Mouse (Mus musculus): ENCODE data around the gene Ascc2. TPM values are rescaled to one million over a fixed set of nuclear protein-coding genes. Genes with fewer than 3 reads are reported as not detected.

Gene Ascc2
- polyA plus RNA-seq, 1 experiment = 54.5 TPM

- Histone ChIP-seq H3K4me1 (ENCODE audit: control insufficient read depth, insufficient read depth, low read length) (peaks cover 2% of the 10 kb centered on the region; the same call in 1 of the 2 replicates), H3K4me3 (ENCODE audit: control insufficient read depth, low read depth, low read length) (no peak overlapping the region), H3K27ac (ENCODE audit: control insufficient read depth, insufficient read depth, low read depth, low read length) (no peak overlapping the region), H3K36me3 (ENCODE audit: control insufficient read depth, insufficient read depth, low read length) (no peaks in the 10 kb centered on the region), H3K27me3 (ENCODE audit: control insufficient read depth, insufficient read depth, low read length) (no peaks in the 10 kb centered on the region)
- TF ChIP-seq CTCF (IDR thresholded peaks at IDR 0.05; ENCODE audit: control insufficient read depth, insufficient read depth, insufficient replicate concordance, low read depth, low read length) (no peak), POLR2A (IDR thresholded peaks at IDR 0.05; ENCODE audit: control insufficient read depth, low read depth, low read length) (no peak)
These were observed 52.8 kb downstream of the Ascc2 start for GRCm38 (mm10) chr11:4690353-4690752.

- no peak for TF ChIP-seq CTCF (IDR thresholded peaks at IDR 0.05; ENCODE audit: control insufficient read depth, insufficient read depth, insufficient replicate concordance, low read depth, low read length)
- no peak for TF ChIP-seq POLR2A (IDR thresholded peaks at IDR 0.05; ENCODE audit: control insufficient read depth, low read depth, low read length)
- Histone ChIP-seq H3K4me1 (ENCODE audit: control insufficient read depth, insufficient read depth, low read length) (peaks cover 2% of the 10 kb centered on the region; the same call in 1 of the 2 replicates), H3K27me3 (ENCODE audit: control insufficient read depth, insufficient read depth, low read length) (no peaks in the 10 kb centered on the region), H3K36me3 (ENCODE audit: control insufficient read depth, insufficient read depth, low read length) (no peaks in the 10 kb centered on the region), H3K4me3 (ENCODE audit: control insufficient read depth, low read depth, low read length) (no peak overlapping the region), H3K27ac (ENCODE audit: control insufficient read depth, insufficient read depth, low read depth, low read length) (peak overlapping the region; percentile 80; the same call in 1 of the 2 replicates)
These were observed 53.7 kb downstream of the Ascc2 start for GRCm38 (mm10) chr11:4691213-4691612.

DNA sequence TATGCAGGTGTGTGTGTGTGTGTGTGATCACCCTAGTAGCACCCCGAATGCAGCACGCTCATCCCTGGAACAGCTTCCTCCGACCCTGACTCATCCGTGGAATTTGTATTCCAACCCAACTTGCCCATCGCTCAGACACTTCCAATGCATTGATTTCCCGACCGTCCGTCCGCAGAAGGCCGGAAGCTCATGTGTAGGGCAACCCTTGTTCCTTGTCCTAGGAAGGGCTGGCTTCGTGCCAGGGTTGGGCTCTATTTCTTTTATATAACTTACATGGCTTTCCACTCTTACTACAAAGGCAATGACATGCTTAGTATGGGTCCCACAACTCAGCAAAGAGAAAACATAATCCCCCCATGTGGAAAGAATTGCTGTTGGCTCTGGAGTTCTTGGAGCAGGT lies 54.6 kb downstream of the Ascc2 start:
- Histone ChIP-seq H3K36me3 (ENCODE audit: control insufficient read depth, insufficient read depth, low read length) (no peaks in the 10 kb centered on the region), H3K4me1 (ENCODE audit: control insufficient read depth, insufficient read depth, low read length) (peaks cover 2% of the 10 kb centered on the region; the same call in 1 of the 2 replicates), H3K4me3 (ENCODE audit: control insufficient read depth, low read depth, low read length) (no peak overlapping the region), H3K27ac (ENCODE audit: control insufficient read depth, insufficient read depth, low read depth, low read length) (peak overlapping the region; percentile 27), H3K27me3 (ENCODE audit: control insufficient read depth, insufficient read depth, low read length) (no peaks in the 10 kb centered on the region)
- no peak for TF ChIP-seq POLR2A (IDR thresholded peaks at IDR 0.05; ENCODE audit: control insufficient read depth, low read depth, low read length)
- TF ChIP-seq CTCF (IDR thresholded peaks at IDR 0.05; ENCODE audit: control insufficient read depth, insufficient read depth, insufficient replicate concordance, low read depth, low read length) = no peak

DNA sequence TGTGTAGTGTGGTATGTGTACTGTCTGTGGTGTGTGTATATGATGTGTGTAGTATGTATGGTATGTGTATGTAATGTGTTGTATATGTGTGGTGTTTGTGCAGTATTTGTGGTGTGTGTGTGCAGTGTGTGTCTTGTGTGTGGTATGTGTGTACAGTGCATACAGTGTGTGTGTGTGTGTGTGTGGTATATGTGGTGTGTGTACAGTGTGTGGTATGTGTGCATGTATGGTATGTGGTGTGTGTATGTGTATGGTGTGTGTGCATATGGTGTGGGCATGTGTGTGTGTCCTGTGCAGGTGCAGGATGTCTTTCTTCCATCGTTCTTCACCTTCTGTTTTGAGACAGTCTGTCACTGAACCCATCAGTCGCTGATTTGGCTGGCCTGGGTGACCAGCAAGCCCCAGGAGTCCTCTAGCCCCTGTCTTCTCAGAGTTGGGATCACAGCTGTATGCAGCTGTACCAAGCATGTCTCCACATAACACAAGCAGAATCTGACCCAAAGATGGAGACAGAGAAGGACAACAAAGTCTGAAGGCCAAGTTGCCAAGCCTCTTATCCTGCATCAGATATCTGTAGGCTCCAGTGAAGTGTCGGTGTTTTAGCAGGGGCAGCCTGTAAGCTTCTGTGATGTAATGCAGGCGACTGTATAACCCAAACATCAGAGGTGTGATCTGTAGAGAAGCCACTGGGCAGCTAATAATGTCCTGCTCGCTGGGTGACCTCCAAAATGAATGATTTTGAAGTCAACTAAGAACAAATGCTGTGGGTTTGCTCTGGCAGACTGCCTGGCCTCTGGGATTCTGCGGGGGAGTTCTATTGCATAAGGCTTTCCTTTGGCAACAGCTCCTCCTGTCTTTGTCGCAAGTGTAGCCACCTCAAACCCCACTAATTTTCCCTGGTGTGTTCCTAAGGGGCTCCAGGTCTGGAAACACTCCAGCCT lies 59.8 kb downstream of the Ascc2 start:
- Histone ChIP-seq H3K4me1 (ENCODE audit: control insufficient read depth, insufficient read depth, low read length) (no peaks in the 10 kb centered on the region), H3K27ac (ENCODE audit: control insufficient read depth, insufficient read depth, low read depth, low read length) (no peak overlapping the region), H3K27me3 (ENCODE audit: control insufficient read depth, insufficient read depth, low read length) (no peaks in the 10 kb centered on the region), H3K36me3 (ENCODE audit: control insufficient read depth, insufficient read depth, low read length) (no peaks in the 10 kb centered on the region), H3K4me3 (ENCODE audit: control insufficient read depth, low read depth, low read length) (no peak overlapping the region)
- TF ChIP-seq CTCF (IDR thresholded peaks at IDR 0.05; ENCODE audit: control insufficient read depth, insufficient read depth, insufficient replicate concordance, low read depth, low read length) = peak; percentile 5; the same call in 1 of the 2 replicates
- TF ChIP-seq POLR2A (IDR thresholded peaks at IDR 0.05; ENCODE audit: control insufficient read depth, low read depth, low read length) = no peak

DNA sequence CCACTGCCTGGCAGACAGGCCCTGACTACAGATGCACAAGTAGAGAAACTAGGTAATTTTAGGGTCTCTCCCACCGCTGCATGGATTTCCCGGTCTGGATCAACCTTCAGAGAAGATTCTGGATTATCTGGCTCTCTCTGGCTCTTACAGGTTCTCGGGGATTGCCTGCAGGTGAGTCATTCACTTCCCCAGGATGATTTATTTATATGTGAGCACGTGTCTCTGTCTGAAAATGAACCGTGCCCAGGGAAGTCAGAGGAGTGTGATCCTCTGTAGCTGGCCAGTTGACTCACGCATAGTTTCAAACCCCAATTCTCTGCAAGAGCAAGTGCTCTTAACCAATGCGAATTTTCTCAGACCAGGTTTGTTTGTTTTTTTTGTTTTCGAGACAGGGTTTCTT lies 63.2 kb downstream of the Ascc2 start:
- no peaks in the 10 kb centered on the region for H3K36me3 ChIP-seq (ENCODE audit: control insufficient read depth, insufficient read depth, low read length)
- TF ChIP-seq POLR2A (IDR thresholded peaks at IDR 0.05; ENCODE audit: control insufficient read depth, low read depth, low read length) (no peak), CTCF (IDR thresholded peaks at IDR 0.05; ENCODE audit: control insufficient read depth, insufficient read depth, insufficient replicate concordance, low read depth, low read length) (no peak)
- no peaks in the 10 kb centered on the region for H3K27me3 ChIP-seq (ENCODE audit: control insufficient read depth, insufficient read depth, low read length)
- H3K4me3 ChIP-seq (ENCODE audit: control insufficient read depth, low read depth, low read length) = no peak overlapping the region
- H3K4me1 ChIP-seq (ENCODE audit: control insufficient read depth, insufficient read depth, low read length) = peaks cover 6% of the 10 kb centered on the region
- H3K27ac ChIP-seq (ENCODE audit: control insufficient read depth, insufficient read depth, low read depth, low read length) = no peak overlapping the region

- Histone ChIP-seq H3K36me3 (ENCODE audit: control insufficient read depth, insufficient read depth, low read length) (no peaks in the 10 kb centered on the region), H3K4me1 (ENCODE audit: control insufficient read depth, insufficient read depth, low read length) (peaks cover 6% of the 10 kb centered on the region), H3K27ac (ENCODE audit: control insufficient read depth, insufficient read depth, low read depth, low read length) (peak overlapping the region; percentile 86), H3K4me3 (ENCODE audit: control insufficient read depth, low read depth, low read length) (peak overlapping the region; percentile 94), H3K27me3 (ENCODE audit: control insufficient read depth, insufficient read depth, low read length) (no peaks in the 10 kb centered on the region)
- TF ChIP-seq CTCF (IDR thresholded peaks at IDR 0.05; ENCODE audit: control insufficient read depth, insufficient read depth, insufficient replicate concordance, low read depth, low read length) = no peak
- no peak for TF ChIP-seq POLR2A (IDR thresholded peaks at IDR 0.05; ENCODE audit: control insufficient read depth, low read depth, low read length)
These were observed 66.1 kb downstream of the Ascc2 start for GRCm38 (mm10) chr11:4703688-4704071.

GRCm38 (mm10) chr11:4704072-4704964 lies 66.8 kb downstream of the Ascc2 start, which contains the start of the genes Uqcr10 and Zmat5:
Gene Uqcr10, minus strand, starts transcription at chr11:4704342.
Gene Zmat5, plus strand, starts transcription at chr11:4704678.
- H3K27ac ChIP-seq (ENCODE audit: control insufficient read depth, insufficient read depth, low read depth, low read length) = peak within 1 kb of the TSS; percentile 86

More at GRCm38 (mm10) chr11:4704072-4704964, 66.8 kb downstream of the Ascc2 start, which contains the start of the genes Uqcr10 and Zmat5:
- Histone ChIP-seq H3K4me3 (ENCODE audit: control insufficient read depth, low read depth, low read length) (peak within 1 kb of the TSS; percentile 94), H3K36me3 (ENCODE audit: control insufficient read depth, insufficient read depth, low read length) (no peaks in the 10 kb centered on the region), H3K27me3 (ENCODE audit: control insufficient read depth, insufficient read depth, low read length) (no peaks in the 10 kb centered on the region), H3K4me1 (ENCODE audit: control insufficient read depth, insufficient read depth, low read length) (peaks cover 6% of the 10 kb centered on the region)
- TF ChIP-seq POLR2A (IDR thresholded peaks at IDR 0.05; ENCODE audit: control insufficient read depth, low read depth, low read length) (peak; percentile 98), CTCF (IDR thresholded peaks at IDR 0.05; ENCODE audit: control insufficient read depth, insufficient read depth, insufficient replicate concordance, low read depth, low read length) (peak; percentile 8; the same call in 1 of the 2 replicates)
